Mouse (Mus musculus): ENCODE results near the gene Nfs1.

- TF ChIP-seq GATA1 (IDR thresholded peaks at IDR 0.05; ENCODE audit: borderline replicate concordance, low read length) (no peak), FLI1 (IDR thresholded peaks at IDR 0.05; ENCODE audit: low read length) (no peak)
These were observed 65.4 kb downstream of the Nfs1 start for GRCm38 (mm10) chr2:156078421-156079182.

Data from megakaryocyte, embryonic 14.5 days (primary cell).